Mouse (Mus musculus) urinary bladder, adult 2 months (tissue): ENCODE results near the gene Rsph10b. TPM values are rescaled to one million over a fixed set of nuclear protein-coding genes. Genes with fewer than 3 reads are reported as not detected.

Experiments used
- DNase-seq: peaks from one replicate; pipeline ENCODE4 v3.0.0; 2022; ENCODE audit warnings: low spot score
- polyA plus RNA-seq: library from polyadenylated mRNA; depleted of rRNA; stranded (reverse); fragments of >200 nt; gene quantifications from 2 replicates; pipeline ENCODE4 v1.2.3, GENCODE M21; 2012

The Rsph10b gene
- polyA plus RNA-seq, 1 experiment, result 2.6 TPM

DNA sequence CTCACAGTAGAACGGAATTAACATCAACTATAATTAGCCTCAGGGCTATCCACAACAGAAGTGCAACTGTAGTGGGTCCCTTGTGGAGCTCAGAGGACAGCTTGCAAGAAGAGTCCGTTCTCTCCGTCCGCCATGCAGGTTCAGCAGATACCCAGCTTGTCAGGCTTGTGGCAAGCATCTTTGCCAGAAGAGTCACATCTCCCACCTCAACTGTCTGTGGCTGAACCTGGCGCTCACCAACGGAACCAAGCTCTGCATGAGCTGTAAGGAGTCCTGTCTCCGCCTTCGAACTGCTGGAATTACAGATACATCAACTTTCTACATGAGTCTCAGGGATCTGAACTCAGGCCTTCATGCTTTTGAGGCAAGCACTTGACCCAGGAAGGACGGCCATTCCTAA is 3.3 kb downstream of the Rsph10b start:
- no peak for DNase-seq

DNA sequence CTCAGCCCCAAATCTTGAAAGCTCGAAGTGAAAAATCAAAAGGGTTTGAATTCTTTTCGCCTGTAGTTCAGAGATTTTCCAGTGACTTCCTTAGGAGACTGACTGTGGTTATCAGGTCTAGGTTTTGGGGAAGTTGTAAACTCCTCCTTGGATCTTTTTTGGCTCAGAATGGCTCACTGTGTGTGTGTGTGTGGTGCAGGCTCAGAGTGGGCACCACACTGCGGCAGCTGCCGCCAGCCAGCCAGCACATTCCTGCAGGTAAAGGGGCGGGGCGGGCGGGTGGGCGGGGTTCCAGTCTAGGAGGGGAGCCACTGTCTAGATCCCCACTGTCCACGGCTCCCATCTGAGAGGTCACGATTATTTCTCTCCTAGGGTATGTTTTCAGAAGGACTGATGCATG is 8.8 kb downstream of the Rsph10b start:
- DNase-seq, result no peak

DNA sequence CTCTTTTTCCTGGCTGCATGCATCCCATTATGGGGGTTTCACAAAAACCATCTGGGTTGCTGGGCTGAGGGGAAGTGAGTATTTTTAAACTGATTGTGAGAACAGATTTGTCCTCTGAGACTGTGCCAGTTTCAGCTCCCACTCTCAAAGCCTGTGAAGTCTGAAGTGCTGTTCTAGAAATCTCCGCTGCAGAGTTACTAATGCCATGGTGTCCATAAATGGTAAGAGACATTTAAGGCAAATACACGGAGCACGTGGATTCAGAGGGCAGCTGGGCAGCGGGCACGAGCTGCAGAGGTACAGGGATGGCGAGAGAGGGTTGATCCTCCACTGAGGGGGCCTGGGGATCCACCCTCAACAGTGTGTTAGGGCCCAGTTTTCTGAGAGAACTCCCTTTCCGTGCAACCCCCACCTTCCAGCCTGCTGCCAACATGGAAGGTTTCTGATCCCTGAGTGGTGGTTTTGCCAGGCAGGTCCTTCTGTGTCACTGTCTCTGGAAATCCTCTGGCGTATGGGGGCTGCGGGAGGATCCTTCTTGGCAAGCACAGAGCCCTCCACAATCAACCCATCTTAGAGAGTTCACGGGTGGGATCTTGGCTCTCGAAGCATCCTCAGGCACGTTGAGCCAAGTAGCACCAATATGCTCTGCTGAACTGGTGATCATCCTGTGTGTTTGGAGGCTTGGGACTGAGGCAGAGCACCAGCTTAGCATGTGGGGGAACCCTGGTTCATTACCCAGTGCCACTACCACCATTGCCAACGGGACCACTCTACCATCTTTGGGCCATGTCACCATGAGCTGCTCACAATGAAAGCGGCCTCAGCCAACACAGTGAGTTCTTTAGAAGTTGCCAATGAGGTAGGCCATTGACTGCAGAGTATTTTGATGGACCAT is 10.6 kb downstream of the Rsph10b start:
- no peak for DNase-seq

DNA sequence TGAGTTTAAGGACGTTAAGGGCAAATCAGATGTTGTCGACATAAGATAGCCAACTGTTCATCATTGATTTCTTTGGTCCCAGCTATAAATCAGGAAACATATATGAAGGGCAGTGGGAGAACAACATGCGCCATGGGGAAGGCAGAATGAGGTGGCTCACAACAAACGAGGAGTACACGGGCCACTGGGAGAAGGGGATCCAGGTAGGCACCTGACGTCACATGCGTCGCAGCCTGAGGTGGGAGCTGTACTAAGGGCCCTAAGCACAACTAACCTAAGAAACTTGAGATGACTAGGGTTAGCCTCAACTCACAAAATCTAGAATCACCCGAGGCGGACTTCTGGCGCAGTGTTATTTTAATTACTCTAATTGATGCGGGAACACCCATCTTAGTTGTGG is 15.5 kb downstream of the Rsph10b start:
- no peak for DNase-seq

DNA sequence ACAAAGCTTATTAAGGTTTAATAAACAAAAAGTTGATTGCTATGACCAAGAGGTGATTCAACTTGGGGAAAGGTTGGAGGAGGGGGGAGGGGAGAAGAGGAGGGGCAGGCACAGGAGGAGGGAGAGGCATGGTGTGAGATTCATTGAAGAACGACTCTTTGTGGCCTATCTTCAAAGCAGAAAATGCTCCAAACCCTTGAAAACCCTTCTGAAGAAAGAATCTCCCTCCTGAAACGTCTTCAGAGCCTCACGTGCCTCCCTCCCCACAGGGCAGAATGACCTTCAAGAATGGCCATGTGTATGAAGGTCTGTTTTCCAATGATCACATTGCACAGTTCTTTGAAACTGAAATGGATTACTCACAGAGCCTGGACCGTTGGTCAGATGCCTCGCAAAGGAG is 17.2 kb downstream of the Rsph10b start:
- no peak for DNase-seq

DNA sequence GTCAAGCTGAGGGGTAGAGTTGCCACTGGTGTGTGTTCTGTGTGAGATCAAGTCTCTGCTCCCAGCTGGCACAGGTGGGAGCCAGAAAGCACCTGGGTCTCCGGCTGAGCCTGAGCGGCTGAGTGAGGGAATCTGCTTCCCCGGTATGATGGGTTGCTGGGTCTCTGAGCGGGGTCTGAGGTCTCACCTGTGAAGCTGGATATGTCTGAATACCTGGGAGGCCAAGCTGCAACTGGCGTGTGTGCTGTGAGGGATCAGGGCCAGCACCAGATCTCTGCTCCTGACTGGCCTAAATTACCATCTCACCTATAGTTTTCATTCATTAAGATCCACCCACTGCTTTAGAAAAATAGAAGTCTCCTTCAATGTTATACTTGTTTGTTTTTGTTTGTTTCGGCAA is 24.3 kb downstream of the Rsph10b start:
- no peak for DNase-seq

DNA sequence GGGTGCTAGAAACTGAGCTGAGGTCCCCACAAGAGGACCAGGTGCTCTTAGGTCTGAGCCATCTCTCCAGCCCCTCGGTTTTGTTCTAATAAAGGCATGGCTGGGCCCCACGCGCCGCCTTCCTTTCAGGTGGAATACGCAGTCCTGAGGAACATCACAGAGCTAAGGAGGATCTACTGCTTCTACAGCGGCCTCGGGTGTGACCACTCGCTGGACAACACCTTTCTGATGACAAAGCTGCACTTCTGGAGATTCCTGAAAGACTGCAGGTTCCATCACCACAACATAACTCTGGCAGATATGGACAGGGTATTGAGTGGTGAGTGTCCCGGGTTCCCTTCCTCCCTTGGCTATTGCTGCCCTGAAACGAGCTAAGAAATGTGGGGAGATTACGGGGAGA is 26.7 kb downstream of the Rsph10b start:
- no peak for DNase-seq

DNA sequence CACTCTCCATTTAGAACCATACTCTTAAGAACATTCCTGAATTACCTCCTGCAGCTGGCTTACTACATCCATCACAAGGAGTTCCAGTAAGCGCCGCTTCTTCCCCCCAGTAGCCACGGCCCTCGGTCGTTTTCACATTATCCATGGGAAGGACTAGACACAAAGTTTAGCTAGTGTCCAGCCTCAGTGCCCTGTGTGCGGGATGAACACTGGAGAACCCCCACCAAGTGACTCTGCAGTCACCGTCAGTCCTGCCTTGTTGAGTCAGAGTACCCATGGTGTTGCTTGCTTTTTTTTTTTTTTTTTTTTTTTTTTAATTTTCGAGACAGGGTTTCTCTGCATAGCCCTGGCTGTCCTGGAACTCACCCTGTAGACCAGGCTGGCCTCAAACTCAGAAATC is 28.3 kb downstream of the Rsph10b start:
- no peak for DNase-seq

DNA sequence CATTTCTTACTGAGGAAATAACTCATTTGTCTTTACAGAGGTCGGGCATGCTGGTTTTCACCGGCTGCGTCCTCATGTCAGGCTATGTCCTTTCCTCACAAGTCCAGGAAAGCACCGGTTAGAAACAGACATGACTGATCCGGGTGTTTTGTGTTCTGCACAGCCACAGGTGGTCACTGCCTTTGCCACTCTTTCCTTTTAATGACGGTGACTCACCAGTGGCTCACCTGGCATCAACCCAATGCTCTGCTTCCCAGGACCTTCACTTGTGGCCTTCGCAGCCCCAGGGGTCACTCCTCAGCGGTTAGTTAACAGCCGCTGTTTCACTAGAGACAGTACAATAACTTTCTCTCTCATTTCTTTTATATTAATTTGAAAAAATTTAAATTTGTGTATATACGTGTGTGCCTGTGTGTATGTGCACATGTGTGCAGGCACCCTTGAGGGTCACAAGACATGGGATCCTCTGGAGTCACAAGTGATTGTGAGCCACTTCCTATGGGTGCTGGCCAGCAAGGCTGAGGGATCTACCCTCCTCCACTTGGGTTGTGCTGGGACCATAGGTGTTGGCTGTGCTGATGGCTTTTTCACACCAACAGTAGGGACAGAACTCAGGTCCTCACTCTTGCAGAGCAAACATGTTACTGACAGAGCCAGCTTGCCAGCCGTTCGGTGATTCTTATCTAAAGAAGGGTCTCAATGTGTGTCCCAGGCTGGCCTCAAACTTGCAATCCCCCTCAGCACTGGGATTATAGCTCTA is 32.9 kb downstream of the Rsph10b start:
- no peak for DNase-seq

DNA sequence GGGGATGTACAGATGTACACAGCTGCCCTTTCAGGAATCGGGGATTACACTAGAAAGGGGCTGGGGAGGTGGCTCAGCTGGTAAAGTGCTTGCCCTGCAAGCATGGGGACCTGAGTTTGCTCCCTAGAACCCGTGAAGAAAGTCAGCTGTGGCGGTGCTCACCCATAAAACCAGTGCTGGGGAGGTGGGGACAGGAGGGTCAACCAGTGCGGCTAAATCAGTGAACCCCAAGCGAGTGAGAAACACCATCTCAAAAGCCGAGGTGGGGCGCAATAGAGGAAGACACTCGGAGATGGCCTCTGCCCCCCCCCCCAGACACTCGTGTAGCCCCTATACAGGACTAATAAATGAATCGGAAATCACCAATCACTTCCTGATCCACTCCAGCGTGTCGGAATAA is 33.8 kb downstream of the Rsph10b start:
- DNase-seq, result no peak

DNA sequence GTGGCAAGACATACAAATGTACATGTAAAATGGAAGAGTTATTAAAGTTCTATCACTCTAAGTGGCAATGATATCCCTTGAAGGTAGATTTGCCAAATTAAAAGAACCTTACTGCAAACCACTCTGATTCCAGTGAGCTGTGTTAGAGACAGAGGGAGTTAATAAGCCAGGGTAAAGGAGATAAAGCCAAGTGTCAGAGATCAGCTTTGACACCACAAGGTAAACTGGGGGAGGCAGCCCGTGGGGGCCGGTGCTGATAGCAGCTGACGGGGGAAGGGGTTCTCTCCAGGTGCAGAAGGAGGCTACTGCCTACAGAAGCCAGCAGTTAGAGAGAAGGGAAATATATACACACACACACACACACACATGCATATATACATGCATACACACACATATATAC is 39.8 kb downstream of the Rsph10b start:
- DNase-seq, result no peak

DNA sequence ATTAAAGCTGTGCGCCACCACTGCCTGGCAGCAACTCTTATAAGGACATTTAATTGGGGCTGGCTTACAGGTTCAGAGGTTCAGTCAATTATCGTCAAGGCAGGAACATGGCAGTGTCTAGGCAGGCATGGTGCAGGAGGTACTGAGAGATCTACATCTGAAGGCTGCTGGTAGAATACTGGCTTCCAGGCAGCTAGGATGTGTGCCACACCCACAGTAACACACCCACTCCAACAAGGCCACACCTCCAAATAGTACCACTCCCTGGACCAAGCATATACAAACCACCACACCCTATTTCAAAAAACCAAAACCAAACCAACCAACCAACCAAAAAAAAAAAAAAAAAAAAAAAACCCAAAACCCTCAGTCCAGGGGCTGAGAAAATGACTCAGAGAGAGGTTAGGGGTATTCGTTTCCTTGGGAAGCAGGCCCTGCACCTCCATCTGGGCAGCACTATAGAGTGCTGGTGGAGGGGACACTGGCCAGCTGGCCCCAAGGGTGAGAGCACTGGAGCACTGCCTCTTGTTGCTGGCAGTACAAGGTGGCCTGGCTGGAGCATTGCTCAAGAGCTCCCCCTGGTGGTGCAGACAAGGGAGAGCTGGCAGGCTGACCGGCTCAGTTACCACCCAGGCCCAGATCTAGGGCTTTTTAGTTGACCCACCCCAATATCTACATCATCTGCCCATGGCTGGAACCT is 42.2 kb downstream of the Rsph10b start:
- DNase-seq, result peak; percentile 43

DNA sequence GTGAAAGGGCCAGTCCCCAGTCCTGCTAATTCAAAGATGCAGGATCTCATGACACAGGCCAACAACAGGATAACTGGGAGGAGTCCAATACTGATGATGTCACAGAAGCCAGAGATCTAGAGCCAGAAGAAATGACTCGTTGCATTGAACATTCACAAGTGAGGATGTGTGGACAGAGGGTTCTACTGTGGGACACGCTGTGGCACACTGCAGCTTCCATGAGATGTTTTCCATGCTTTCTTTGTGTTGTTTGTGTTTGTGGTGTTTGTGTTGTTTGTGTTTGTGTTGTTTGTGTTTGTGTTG is 42.7 kb downstream of the Rsph10b start:
- no peak for DNase-seq

DNA sequence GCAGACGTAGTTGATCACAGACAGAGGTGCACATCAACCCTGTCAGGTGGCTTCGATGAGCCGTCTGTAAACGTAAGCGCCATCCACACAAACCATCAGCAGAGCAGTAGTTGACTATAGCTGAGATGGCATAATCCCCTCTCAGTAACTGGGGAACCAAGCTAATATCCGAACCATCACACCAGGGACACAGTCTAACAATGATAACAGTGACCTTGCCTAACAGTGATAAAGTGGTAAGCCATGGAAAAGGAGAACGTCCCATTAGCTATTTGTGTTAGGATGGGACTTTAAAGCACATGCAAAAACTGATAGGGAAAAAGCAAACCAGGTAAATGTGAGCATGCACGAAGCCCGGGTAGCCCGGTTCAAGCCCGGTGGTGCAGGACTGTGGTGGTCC is 43.4 kb downstream of the Rsph10b start:
- no peak for DNase-seq

DNA sequence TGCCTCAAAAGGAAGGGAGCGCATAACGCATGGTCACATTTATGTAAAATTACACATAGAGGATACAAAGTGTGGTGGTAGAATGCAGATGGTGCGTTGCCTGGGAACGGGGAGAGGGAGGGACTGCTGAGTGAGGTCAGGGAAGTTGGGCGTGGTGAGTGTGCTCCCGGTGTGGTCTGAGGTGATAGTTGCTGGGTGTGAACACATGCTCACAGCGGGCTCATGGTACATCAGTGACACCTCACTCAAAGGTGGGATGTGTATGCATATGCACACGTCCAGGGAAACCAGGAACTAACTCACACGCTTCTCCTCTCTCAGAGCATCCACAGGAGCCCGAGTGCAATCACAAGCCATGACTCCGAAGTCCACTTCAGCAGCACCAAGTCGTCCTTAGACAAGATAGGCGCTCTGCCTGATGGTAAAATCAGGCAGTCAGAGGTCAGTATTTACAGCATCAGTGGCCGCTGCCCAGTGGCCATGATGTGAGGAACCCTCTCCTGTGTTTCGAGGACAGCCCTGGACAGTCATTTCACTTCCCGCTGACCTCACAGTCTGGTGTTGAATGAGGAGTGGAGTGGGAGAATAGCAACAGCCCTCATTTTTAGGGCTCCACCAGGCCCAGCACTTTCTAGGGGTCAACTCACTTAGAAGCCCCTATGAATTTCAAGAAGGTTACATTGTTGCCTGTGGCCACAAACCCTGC is 44.0 kb downstream of the Rsph10b start:
- DNase-seq, result no peak

DNA sequence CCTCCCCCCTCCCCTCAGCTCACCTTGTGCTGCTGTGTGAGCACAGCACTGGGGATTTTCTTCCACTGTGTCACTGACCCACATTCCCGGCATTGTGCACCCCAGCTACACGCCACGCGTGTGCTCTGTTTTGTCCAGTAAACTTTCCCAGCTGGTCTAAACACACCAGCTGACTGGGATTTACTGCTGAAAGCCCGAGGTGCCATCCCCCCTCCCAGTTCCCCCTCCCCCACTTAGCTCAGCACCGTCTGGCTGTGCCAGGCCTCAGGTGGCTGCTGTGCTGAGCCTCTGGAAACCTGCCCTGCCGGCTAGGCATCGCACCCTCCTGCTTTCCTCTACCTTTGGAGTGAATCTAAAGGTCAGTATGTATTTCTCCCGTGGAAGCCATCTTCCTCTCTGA is 48.0 kb downstream of the Rsph10b start:
- no peak for DNase-seq

DNA sequence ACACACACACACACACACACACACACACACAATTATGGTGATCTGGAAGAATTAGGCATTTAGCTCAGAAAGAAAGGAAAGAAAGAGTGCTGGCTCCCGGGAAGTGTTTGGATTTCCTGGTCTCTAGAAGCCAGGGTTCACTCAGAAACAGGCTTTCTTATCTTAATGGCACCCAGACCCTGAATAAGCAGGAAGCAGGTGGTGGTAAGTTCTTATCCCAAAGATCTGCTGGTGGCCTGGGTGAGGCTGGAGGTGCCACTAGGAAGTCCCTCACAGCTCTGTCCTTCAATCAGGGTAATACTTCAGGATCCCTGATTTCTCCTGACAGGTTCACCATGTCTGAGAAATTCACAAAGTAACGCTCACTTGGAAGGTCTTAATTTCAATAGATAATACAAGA is 49.5 kb downstream of the Rsph10b start:
- no peak for DNase-seq

DNA sequence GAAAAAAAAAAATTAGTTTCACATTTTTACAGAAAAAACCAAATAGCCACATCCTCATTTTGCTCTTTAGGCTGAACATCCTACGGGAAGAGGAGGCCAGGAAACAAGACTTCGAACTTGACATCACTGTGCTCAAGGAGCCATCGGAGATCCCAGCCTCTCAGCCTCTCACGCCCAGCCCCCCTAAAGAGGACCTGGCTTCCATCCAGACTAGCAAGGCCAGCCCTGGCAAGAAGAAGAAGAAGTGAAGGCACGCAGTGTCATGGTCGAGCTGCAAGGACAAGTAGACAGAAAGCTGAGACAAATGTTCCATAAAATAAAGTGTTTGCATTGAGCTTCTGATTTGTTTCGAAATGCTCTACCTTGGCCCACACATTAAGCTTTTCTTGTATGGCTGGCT is 52.5 kb downstream of the Rsph10b start:
- no peak for DNase-seq

DNA sequence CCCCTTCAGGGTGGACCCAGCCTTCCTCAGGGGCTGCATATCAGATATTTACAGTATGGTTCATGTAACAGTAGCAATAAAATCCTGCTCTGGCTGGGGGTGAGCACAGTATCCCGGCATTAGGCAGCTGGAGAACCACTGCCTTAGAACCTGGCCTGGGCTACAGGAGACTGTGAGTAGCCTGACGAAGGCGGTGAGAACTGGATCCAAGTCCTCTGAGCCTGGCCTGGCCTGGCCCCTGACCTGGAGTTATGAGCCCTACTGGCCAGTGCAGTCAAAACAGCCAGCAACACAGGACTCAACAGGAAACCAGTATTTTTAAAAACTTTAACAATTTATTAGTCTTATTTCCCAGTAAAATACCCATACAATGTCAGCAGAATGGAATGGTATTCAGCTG is 54.8 kb downstream of the Rsph10b start:
- no peak for DNase-seq

DNA sequence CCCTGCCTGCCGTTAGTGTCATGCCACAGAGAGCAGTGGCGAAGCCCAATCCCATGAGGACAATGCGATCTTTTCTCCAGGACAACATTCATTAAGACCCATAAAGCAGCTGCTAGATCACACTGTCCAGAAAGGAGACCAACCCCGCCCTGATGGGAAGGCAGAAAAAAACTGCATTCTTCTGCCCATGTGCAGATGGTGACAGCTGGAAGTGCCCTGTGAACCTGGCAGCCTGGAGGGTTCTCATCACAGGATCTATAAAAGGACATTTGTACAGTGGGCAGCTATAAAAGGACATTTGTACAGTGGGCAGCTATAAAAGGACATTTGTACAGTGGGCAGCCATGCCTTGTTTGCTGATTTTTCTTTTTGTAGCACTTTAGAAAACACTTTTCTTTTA is 56.2 kb downstream of the Rsph10b start:
- DNase-seq, result no peak

DNA sequence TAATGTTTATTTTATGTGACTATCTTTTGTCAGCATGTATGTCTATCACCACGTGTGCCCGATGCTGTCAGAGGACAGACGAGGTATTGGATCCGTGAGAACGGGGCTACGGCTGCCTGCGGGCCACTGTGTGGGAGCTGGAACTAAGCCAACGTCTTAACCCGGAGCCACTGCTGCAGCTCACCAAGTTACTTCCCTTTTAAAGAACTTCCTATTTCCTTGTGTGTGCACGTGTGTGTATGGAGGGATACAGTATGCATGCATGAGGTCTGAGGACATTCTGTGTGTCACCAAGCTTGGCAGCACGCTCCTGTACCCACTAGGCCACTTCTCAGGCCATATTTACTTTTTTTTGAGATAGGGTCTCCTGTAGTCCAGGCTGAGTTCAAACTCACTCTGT is 57.3 kb downstream of the Rsph10b start:
- DNase-seq, result no peak

DNA sequence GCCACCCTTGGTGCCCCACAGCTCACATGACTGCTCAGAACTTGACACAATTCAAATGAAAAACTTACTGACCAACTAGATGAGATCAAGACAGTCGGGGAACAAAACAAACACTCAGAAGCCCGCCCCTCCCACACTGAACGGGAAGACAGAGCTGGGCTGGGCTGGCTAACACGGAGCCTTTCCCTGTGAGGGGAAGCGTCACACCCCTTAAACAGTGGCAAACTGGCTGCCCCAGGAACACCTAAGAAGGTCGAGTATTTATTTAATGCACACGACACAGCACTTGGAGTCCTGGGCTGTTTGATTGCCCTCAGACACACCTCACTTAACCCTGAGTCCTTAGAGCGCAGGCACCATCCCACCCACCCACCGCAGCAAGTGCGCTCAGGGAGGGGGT is 59.8 kb downstream of the Rsph10b start:
- no peak for DNase-seq
